Mouse (Mus musculus) heart, adult 2 months (tissue): Measurements from ENCODE around the gene Kcnma1.

Source experiments
- CTCF ChIP-seq: fragments of 200-600 bp; IDR thresholded peaks from 2 replicates; pipeline ENCODE4 v1.8.1; 2022; ENCODE audit warnings: antibody characterized with exemption, mild to moderate bottlenecking, moderate library complexity
- EP300 ChIP-seq: fragments of 200-500 bp; IDR thresholded peaks from 2 replicates; pipeline ENCODE4 v1.6.1; 2011; ENCODE audit warnings: low read depth, low read length, control low read depth; ENCODE audit not compliant: insufficient read depth

DNA sequence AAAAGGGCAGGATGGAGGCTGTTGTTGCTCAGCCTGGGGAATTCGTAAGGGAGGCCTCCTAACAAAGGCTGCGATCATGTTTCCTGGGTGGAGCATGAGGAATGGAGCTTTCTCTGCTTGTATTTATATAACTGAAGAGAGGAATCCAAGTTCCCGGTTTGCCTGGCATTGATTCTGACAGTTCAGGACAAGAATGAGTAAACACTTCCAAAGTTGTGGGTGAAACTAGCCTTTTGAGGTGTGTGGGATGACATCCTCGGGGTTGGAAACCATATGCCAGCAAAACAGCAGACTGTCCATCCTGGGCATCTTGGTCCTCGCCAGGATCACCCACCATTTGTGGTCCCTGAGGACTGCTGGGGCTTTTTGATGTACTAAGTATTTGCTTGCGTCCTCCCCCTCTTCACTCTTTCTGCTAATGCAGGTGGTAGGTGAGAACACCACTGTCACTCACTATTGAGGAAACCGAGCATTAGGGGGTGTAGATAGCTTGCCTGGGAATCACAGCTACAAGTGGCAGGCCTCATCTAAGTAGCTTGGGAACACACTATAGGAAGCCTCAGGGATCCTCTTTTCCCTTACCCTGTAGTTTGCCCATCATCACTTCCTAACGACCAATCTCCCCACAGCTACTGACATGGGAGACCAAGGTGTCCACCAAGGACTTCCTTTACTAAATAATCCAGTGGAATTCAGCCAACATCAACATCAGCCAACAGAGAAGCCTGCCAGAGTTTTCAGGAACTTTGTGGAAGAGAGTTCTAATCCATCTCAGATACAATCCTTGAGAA is 482.4 kb downstream of the Kcnma1 start:
- TF ChIP-seq EP300 (no peak), CTCF (no peak)
